Mouse (Mus musculus) left cerebral cortex, postnatal 14 days (tissue): ENCODE data around the gene Ifi206. TPM values are rescaled to one million over a fixed set of nuclear protein-coding genes. Genes with fewer than 3 reads are reported as not detected.
"Not testable (repeated sequence)": the region's sequence is repeated elsewhere in the genome, so short reads cannot be mapped to it uniquely, and the experiment has no call there.

ENCODE experiments used
- DNase-seq, 2 experiments: peaks; one replicate each; pipeline ENCODE4 v3.0.0; 2021 to 2022; ENCODE audit warnings: low spot score in 2 of 2, mixed read lengths in 1 of 2
- intact Hi-C: fragments of 180-260 bp; cut with DNase I; formaldehyde crosslinking; loops from one replicate; pipeline ENCODE4 v1.15.1; 2025
- long read RNA-seq, 2 experiments: library from polyadenylated mRNA; stranded (forward); transcript quantifications; one replicate each; pipeline ENCODE4 v2.0.0; 2021
- total RNA-seq, 2 experiments: library from RNA; stranded (reverse); gene quantifications; 2 replicates each; pipeline ENCODE4 v1.2.3; 2021

Gene Ifi206
- not detected for total RNA-seq
- long read RNA-seq, experiment 1 = 0 reads
- long read RNA-seq, experiment 2 = 0 reads

- DNase-seq, intact Hi-C loops: not testable (repeated sequence)
Observed at GRCm38 (mm10) chr1:173490812-173491480, at the start of gene Ifi206. Gene Ifi206, minus strand, starts transcription at chr1:173491041.

GRCm38 (mm10) chr1:173535791-173536190 is 45.0 kb upstream of the Ifi206 start, which contains the start of gene Ifi214:
Gene Ifi214, minus strand, starts transcription at chr1:173535957.
- DNase-seq, intact Hi-C loops: not testable (repeated sequence)

- intact Hi-C loops = no loop called here
- DNase-seq = no peak
Observed at GRCm38 (mm10) chr1:173521452-173521851, 30.6 kb upstream of the Ifi206 start.

DNA sequence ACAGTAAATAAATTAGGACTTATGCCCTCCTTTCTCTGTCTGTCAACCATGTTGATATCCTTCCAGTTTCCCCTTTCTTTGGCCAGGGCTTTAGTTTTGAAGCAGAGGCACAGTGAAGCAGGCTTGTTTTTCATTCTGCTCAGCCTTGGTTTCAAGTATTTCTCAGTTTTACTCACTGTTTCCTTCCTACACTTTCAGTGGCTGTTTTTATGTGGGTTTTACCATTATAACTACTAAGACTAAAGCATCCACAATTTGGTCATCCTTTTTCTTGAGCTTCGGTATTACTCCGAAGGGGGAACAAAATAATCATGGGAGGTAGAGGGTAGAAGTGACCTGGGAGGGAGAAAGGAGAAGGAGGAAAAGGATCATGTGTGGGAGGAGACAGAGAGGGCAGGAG is 19.8 kb upstream of the Ifi206 start:
- DNase-seq, intact Hi-C loops: not testable (repeated sequence)

- DNase-seq, intact Hi-C loops: not testable (repeated sequence)
Observed at GRCm38 (mm10) chr1:173491483-173491882, 642 bp upstream of the Ifi206 start.

GRCm38 (mm10) chr1:173481182-173481574 is 9.7 kb downstream of the Ifi206 start:
- intact Hi-C loops, DNase-seq: not testable (repeated sequence)

GRCm38 (mm10) chr1:173480399-173481181 is 10.3 kb downstream of the Ifi206 start:
- DNase-seq, intact Hi-C loops: not testable (repeated sequence)

DNA sequence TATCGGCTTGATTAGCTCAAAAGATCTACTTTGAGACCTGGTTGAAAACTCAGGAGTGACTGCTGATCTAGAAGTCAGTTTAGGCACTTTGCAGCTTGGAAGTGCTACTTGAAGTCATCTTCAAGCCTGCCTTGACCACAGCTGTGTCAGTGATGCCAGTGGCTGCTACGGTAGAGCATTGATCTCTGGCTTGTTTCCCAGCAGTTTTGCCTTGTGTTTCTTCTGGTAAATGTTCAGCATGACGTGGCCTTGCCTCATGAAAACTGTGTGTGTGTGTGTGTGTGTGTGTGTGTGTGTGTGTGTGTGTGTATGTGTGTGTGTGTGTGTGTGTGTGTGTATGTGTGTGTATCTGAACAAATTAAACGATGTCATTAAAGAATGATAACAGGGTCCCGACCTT is 34.1 kb downstream of the Ifi206 start:
- intact Hi-C loops = loop anchor here (1.0 to 5.0 kb wide), 2 partner anchors 647 to 1011 kb away; no protein-coding TSS in a partner anchor

DNA sequence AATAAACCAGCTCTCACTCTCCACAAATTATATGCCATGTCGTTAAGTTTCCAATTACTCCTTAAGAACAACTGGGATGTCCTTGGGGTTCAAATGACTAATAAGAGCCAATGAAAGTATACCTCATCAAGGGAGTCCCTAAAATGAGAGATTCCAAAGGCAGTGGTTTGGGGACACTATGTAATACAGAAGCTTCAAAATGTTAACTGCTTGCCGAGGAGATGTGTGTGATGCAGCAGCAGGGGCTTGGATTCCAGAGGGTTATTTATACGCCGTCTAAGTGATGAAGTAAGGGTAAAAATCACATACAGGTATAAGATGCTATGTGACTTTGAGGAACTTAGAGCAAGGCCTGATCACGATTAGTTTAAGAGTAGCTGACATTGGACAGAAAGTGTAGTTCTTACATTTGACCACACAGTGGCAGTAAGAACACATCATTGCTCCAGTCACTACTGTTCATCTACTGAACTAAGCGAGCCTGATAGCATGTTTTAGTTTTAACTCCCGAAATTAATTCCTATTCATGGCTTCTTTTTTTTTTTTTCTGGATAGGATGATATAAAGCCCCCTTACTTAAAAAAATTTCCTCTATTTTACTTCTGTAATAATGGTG is 34.6 kb downstream of the Ifi206 start:
- DNase-seq = peak; percentile 74 to 75
- intact Hi-C loops = loop anchor here (1.0 to 5.0 kb wide), 2 partner anchors 647 to 1011 kb away; no protein-coding TSS in a partner anchor

More for the DNA sequence above, 34.1 kb downstream of the Ifi206 start:
- no peak for DNase-seq

DNA sequence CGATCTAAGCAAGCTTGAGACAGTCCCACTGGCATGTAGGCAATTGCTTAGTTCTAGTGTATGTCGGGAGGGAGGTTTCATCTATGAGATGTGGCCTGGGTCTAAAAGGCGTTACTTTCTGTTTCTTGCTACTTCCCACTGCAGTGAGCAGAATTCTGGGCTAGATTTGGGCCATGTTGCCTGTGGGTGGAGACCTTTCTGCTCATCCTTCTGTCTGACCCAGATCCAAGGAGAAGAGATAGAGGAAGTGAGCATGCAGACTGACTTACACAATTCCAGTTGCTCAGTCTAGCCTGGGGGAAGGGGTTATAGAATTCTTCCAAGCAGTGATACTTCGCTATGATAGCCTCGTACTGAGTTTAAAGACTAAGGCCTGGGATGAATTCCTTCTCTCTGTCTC is 39.2 kb downstream of the Ifi206 start:
- intact Hi-C loops = no loop called here

GRCm38 (mm10) chr1:173450621-173451020 is 40.2 kb downstream of the Ifi206 start:
- intact Hi-C loops = no loop called here
- no peak for DNase-seq

More for the DNA sequence above, 39.2 kb downstream of the Ifi206 start:
- DNase-seq = no peak

DNA sequence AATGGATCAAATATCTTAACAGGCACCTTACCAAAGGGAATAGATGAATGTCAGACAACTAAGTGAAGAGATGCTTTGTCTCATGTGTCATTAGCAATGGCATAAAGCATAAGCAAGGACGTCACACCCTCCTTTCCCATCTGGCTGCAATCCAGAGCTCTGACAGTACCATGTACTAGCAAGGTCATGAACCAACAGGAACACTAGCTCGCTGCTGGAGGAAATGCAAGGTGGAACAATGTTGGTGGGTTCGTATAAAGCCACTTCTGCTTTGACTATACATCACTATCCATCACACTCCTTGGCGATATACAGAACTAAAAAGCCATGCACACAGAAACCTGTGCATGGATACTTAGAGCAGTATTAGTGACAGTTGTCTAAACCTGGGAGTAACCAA is 43.8 kb downstream of the Ifi206 start:
- intact Hi-C loops = no loop called here
- no peak for DNase-seq

- DNase-seq = no peak
- intact Hi-C loops = no loop called here
Observed at GRCm38 (mm10) chr1:173443061-173443460, 47.8 kb downstream of the Ifi206 start.

GRCm38 (mm10) chr1:173441210-173441609 is 49.6 kb downstream of the Ifi206 start:
- no peak for DNase-seq
- intact Hi-C loops = no loop called here

DNA sequence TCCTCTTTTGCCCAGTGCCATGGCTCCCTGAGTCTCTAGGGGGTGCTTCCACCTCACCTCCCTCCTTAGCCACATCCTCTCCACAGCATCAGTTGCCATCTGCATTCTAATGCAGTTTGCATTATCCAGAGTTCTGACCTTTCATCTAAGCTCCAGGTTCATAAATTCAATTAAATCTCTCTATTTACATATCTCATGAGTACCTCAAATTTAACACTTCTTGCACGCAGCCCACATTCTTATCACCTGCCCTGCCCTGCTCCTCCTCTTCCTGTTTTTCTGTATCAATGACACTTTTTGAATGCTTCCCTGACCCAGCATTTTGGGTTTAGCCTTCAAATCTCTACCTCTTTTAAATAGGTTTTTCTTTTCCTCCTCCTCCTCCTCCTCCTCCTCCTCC is 50.2 kb downstream of the Ifi206 start:
- intact Hi-C loops = no loop called here

GRCm38 (mm10) chr1:173437161-173437953 is 53.5 kb downstream of the Ifi206 start:
- DNase-seq = no peak
- intact Hi-C loops = no loop called here

More for the DNA sequence above, 50.2 kb downstream of the Ifi206 start:
- DNase-seq = no peak

DNA sequence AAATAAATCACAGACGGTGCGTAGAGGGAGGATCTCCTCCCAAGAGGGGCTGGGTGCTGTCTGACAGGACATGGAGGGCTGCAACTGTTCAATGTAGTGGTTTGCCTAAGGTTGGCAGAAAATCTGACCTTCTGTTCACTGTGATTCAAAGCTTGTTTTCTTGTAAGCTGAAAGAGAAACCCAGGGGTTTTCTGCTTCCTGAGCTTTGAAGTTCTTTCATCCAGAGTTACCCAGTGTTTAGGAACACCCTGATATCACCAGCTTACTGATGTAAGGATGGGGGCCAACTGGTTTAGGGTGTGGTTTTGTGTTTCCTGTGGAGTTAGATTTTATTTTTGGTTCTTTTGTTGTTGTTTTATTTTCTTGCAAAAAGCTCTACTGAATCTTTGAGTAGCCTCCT is 58.4 kb downstream of the Ifi206 start:
- DNase-seq = no peak
- intact Hi-C loops = no loop called here

GRCm38 (mm10) chr1:173429995-173430699 is 60.7 kb downstream of the Ifi206 start:
- DNase-seq = no peak
- intact Hi-C loops = no loop called here

- intact Hi-C loops = no loop called here
- DNase-seq = no peak
Observed at GRCm38 (mm10) chr1:173427385-173427784, 63.5 kb downstream of the Ifi206 start.
